Mouse (Mus musculus) kidney, embryonic 15.5 days (tissue): ENCODE measurements around the gene Ccdc148. TPM values are rescaled to one million over a fixed set of nuclear protein-coding genes. Genes with fewer than 3 reads are reported as not detected.
A peak's percentile ranks its signal among the peaks of the same experiment; 100 is the strongest.

ENCODE experiments used
- ATAC-seq: fragments of 200-750 bp; cut with Nextera tagmentation; replicated peaks from 2 replicates; pipeline ENCODE4 v1.8.0; 2017; ENCODE audit warnings: moderate TSS enrichment; ENCODE audit not compliant: low FRiP score
- H3K27ac ChIP-seq: fragments of 300-500 bp; sonication (generic); 2 replicates; pipeline ENCODE4 v1.5.1; 2015; ENCODE audit warnings: mild to moderate bottlenecking, inconsistent platforms
- H3K27me3 ChIP-seq: fragments of 300-500 bp; sonication (generic); 2 replicates; pipeline ENCODE4 v1.6.1; 2015; ENCODE audit warnings: inconsistent platforms
- H3K36me3 ChIP-seq: fragments of 300-500 bp; sonication (generic); 2 replicates; pipeline ENCODE4 v1.6.1; 2015; ENCODE audit warnings: inconsistent platforms
- H3K4me1 ChIP-seq: fragments of 300-500 bp; sonication (generic); 2 replicates; pipeline ENCODE4 v1.6.1; 2015; ENCODE audit warnings: inconsistent platforms
- H3K4me2 ChIP-seq: fragments of 300-500 bp; sonication (generic); 2 replicates; pipeline ENCODE4 v1.6.1; 2015; ENCODE audit warnings: moderate library complexity, mild to moderate bottlenecking, inconsistent platforms
- H3K4me3 ChIP-seq: fragments of 300-500 bp; sonication (generic); replicated peaks from 2 replicates; pipeline ENCODE4 v1.5.1; 2015; ENCODE audit warnings: mild to moderate bottlenecking, inconsistent platforms
- H3K9ac ChIP-seq: fragments of 300-500 bp; sonication (generic); 2 replicates; pipeline ENCODE4 v1.6.1; 2015; ENCODE audit warnings: mild to moderate bottlenecking, inconsistent platforms
- H3K9me3 ChIP-seq: fragments of 300-500 bp; sonication (generic); replicated peaks from 2 replicates; pipeline ENCODE4 v1.6.1; 2016; ENCODE audit warnings: inconsistent platforms
- WGBS: fragments of 180-500 bp; shearing (Covaris S2); methylation state at CpG from one replicate; pipeline ENCODE4 v1.1.7; 2015; ENCODE audit warnings: mixed read lengths; 5-methylcytosine and 5-hydroxymethylcytosine counted together
- polyA plus RNA-seq: library from polyadenylated mRNA; unstranded; fragments of >200 nt; fragmentation: Nextera tagmentation; extraction: Ambion mirVana; gene quantifications from 2 replicates; pipeline ENCODE4 v1.2.1, GENCODE M21; 2015

The Ccdc148 gene
- polyA plus RNA-seq, 1 experiment from 2014 or later, result 1.5 TPM

GRCm38 (mm10) chr2:58832253-58832980 is 328.1 kb downstream of the Ccdc148 start:
- H3K4me3 ChIP-seq, result no peak overlapping the region
- no peak for ATAC-seq
- WGBS, result 85% methylated on average over 20 of the region's 20 CpGs
- no peak overlapping the region for H3K9ac ChIP-seq
- H3K4me1 ChIP-seq, result no peaks in the 10 kb centered on the region
- H3K9me3 ChIP-seq, result no peaks in the 10 kb centered on the region
- H3K36me3 ChIP-seq, result no peaks in the 10 kb centered on the region
- no peak overlapping the region for H3K4me2 ChIP-seq
- H3K27me3 ChIP-seq, result no peaks in the 10 kb centered on the region
- H3K27ac ChIP-seq, result no peak overlapping the region

GRCm38 (mm10) chr2:58829981-58830742 is 330.3 kb downstream of the Ccdc148 start:
- H3K9me3 ChIP-seq, result no peaks in the 10 kb centered on the region
- H3K27ac ChIP-seq, result peak overlapping the region; percentile 33
- WGBS, result 53% methylated on average over 7 of the region's 7 CpGs
- ATAC-seq, result peak; percentile 90
- no peak overlapping the region for H3K4me3 ChIP-seq
- no peak overlapping the region for H3K9ac ChIP-seq
- H3K27me3 ChIP-seq, result no peaks in the 10 kb centered on the region
- H3K36me3 ChIP-seq, result no peaks in the 10 kb centered on the region
- H3K4me2 ChIP-seq, result no peak overlapping the region
- H3K4me1 ChIP-seq, result no peaks in the 10 kb centered on the region

GRCm38 (mm10) chr2:58828910-58829600 is 331.4 kb downstream of the Ccdc148 start:
- 63% methylated on average over 3 of the region's 3 CpGs for WGBS
- no peak for ATAC-seq

GRCm38 (mm10) chr2:58812941-58813340 is 347.5 kb downstream of the Ccdc148 start:
- Histone ChIP-seq H3K4me3 (no peak overlapping the region), H3K4me1 (no peaks in the 10 kb centered on the region), H3K9me3 (no peaks in the 10 kb centered on the region), H3K27ac (no peak overlapping the region), H3K9ac (no peak overlapping the region), H3K4me2 (no peak overlapping the region), H3K36me3 (no peaks in the 10 kb centered on the region), H3K27me3 (no peaks in the 10 kb centered on the region)
- no peak for ATAC-seq
- 70% methylated on average over 2 of the region's 2 CpGs for WGBS

More at GRCm38 (mm10) chr2:58828910-58829600, 331.4 kb downstream of the Ccdc148 start:
- Histone ChIP-seq H3K4me1 (no peaks in the 10 kb centered on the region), H3K4me2 (no peak overlapping the region), H3K27ac (peak overlapping the region; percentile 60; the same call in 1 of the 2 replicates), H3K36me3 (no peaks in the 10 kb centered on the region), H3K9ac (no peak overlapping the region), H3K27me3 (no peaks in the 10 kb centered on the region), H3K4me3 (no peak overlapping the region), H3K9me3 (no peaks in the 10 kb centered on the region)

- H3K4me1 ChIP-seq, result no peaks in the 10 kb centered on the region
- no peaks in the 10 kb centered on the region for H3K27me3 ChIP-seq
- no peak for ATAC-seq
- 88% methylated on average over 5 of the region's 5 CpGs for WGBS
- no peaks in the 10 kb centered on the region for H3K36me3 ChIP-seq
- no peak overlapping the region for H3K4me2 ChIP-seq
- no peak overlapping the region for H3K27ac ChIP-seq
- H3K9me3 ChIP-seq, result no peaks in the 10 kb centered on the region
- no peak overlapping the region for H3K9ac ChIP-seq
- no peak overlapping the region for H3K4me3 ChIP-seq
Observed at GRCm38 (mm10) chr2:58799623-58800022, 360.9 kb downstream of the Ccdc148 start.

- Histone ChIP-seq H3K4me3 (no peak overlapping the region), H3K9me3 (no peaks in the 10 kb centered on the region), H3K4me2 (no peak overlapping the region), H3K9ac (no peak overlapping the region), H3K36me3 (no peaks in the 10 kb centered on the region), H3K4me1 (no peaks in the 10 kb centered on the region), H3K27ac (no peak overlapping the region), H3K27me3 (no peaks in the 10 kb centered on the region)
- 83% methylated on average over 9 of the region's 9 CpGs for WGBS
- no peak for ATAC-seq
Observed at GRCm38 (mm10) chr2:58799126-58799525, 361.4 kb downstream of the Ccdc148 start.

GRCm38 (mm10) chr2:58797506-58797905 is 363.0 kb downstream of the Ccdc148 start:
- H3K4me2 ChIP-seq, result no peak overlapping the region
- ATAC-seq, result no peak
- no peak overlapping the region for H3K27ac ChIP-seq
- 82% methylated on average over 4 of the region's 4 CpGs for WGBS
- H3K9me3 ChIP-seq, result no peaks in the 10 kb centered on the region
- no peaks in the 10 kb centered on the region for H3K4me1 ChIP-seq
- no peaks in the 10 kb centered on the region for H3K27me3 ChIP-seq
- H3K36me3 ChIP-seq, result no peaks in the 10 kb centered on the region
- no peak overlapping the region for H3K4me3 ChIP-seq
- H3K9ac ChIP-seq, result no peak overlapping the region

- Histone ChIP-seq H3K36me3 (no peaks in the 10 kb centered on the region), H3K27ac (no peak overlapping the region), H3K4me3 (no peak overlapping the region), H3K9ac (no peak overlapping the region), H3K4me2 (no peak overlapping the region), H3K9me3 (no peaks in the 10 kb centered on the region), H3K27me3 (no peaks in the 10 kb centered on the region), H3K4me1 (no peaks in the 10 kb centered on the region)
- ATAC-seq, result no peak
- 93% methylated on average over 5 of the region's 5 CpGs for WGBS
Observed at GRCm38 (mm10) chr2:58795432-58795831, 365.1 kb downstream of the Ccdc148 start.

GRCm38 (mm10) chr2:58794489-58794888 is 366.0 kb downstream of the Ccdc148 start:
- Histone ChIP-seq H3K4me2 (no peak overlapping the region), H3K9me3 (no peaks in the 10 kb centered on the region), H3K27me3 (no peaks in the 10 kb centered on the region), H3K9ac (no peak overlapping the region), H3K4me3 (no peak overlapping the region), H3K27ac (no peak overlapping the region), H3K4me1 (no peaks in the 10 kb centered on the region), H3K36me3 (no peaks in the 10 kb centered on the region)
- no peak for ATAC-seq
- WGBS, result 88% methylated on average over 15 of the region's 15 CpGs

- H3K36me3 ChIP-seq, result no peaks in the 10 kb centered on the region
- no peaks in the 10 kb centered on the region for H3K27me3 ChIP-seq
- H3K9ac ChIP-seq, result no peak overlapping the region
- no peak for ATAC-seq
- H3K4me2 ChIP-seq, result no peak overlapping the region
- H3K4me3 ChIP-seq, result no peak overlapping the region
- H3K4me1 ChIP-seq, result no peaks in the 10 kb centered on the region
- no peaks in the 10 kb centered on the region for H3K9me3 ChIP-seq
- H3K27ac ChIP-seq, result no peak overlapping the region
- whole genome bisulfite sequencing, result 90% methylated on average over 4 of the region's 4 CpGs
Observed at GRCm38 (mm10) chr2:58790361-58790760, 370.1 kb downstream of the Ccdc148 start.

GRCm38 (mm10) chr2:58789934-58790333 is 370.5 kb downstream of the Ccdc148 start:
- Histone ChIP-seq H3K27me3 (no peaks in the 10 kb centered on the region), H3K4me3 (no peak overlapping the region), H3K9me3 (no peaks in the 10 kb centered on the region), H3K27ac (no peak overlapping the region), H3K9ac (no peak overlapping the region), H3K36me3 (no peaks in the 10 kb centered on the region), H3K4me2 (no peak overlapping the region), H3K4me1 (no peaks in the 10 kb centered on the region)
- 72% methylated on average over 7 of the region's 7 CpGs for WGBS
- no peak for ATAC-seq

- no peaks in the 10 kb centered on the region for H3K9me3 ChIP-seq
- no peaks in the 10 kb centered on the region for H3K4me1 ChIP-seq
- no peaks in the 10 kb centered on the region for H3K36me3 ChIP-seq
- no peak for ATAC-seq
- H3K4me3 ChIP-seq, result no peak overlapping the region
- WGBS, result 63% methylated on average over 7 of the region's 7 CpGs
- no peaks in the 10 kb centered on the region for H3K27me3 ChIP-seq
- no peak overlapping the region for H3K4me2 ChIP-seq
- no peak overlapping the region for H3K27ac ChIP-seq
- H3K9ac ChIP-seq, result no peak overlapping the region
Observed at GRCm38 (mm10) chr2:58787360-58787759, 373.1 kb downstream of the Ccdc148 start.
